Mouse (Mus musculus): ENCODE measurements at regions not wholly inside any gene's neighbourhood (a gene's known extent, or its start where the extent isn't known, plus 50 kb on each side); places are given as distances from the start of the nearest gene placed in this dataset.

DNA sequence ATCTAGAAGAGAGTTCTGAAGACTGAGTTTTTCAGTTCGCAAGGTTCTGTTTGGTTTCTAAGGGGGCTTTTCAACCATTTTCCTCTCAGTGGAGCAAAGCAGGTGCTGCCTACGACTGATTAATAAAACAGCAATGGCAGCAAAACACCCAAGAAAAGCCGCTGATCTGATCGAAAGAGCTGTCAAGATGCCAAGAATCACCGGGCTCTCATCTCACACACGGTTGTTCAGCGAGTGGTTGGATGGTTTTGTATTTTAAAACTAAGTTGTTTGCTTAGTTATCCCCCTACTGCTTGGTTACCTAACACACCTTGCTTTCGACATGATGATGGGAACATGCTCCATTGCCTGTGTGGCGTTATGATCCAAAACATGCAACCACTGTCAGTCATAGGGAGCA lies 246.1 kb downstream of the Bcl2 start:
- TF ChIP-seq GATA1 (IDR thresholded peaks at IDR 0.05; ENCODE audit: borderline replicate concordance, low read length), result no peak
- TF ChIP-seq FLI1 (IDR thresholded peaks at IDR 0.05; ENCODE audit: low read length), result no peak

All from megakaryocyte, embryonic 14.5 days (primary cell).